Mouse (Mus musculus) inflammation-experienced regulatory T-cells, adult 6 months (primary cell): Measurements from ENCODE around the gene Zfyve28. TPM values are rescaled to one million over a fixed set of nuclear protein-coding genes. Genes with fewer than 3 reads are reported as not detected.

ENCODE experiments used
- ATAC-seq: one replicate; pipeline ENCODE4 v1.8.0; 2017
- polyA plus RNA-seq, 3 experiments: library from polyadenylated mRNA; unstranded; fragments of 100-300 nt; shearing (Covaris generic); gene quantifications; one replicate each; pipeline ENCODE4 v1.2.1; 2017

Zfyve28 gene
- polyA plus RNA-seq, 3 experiments from 2014 or later, result 1.5 to 5.6 (median 4.6) TPM

DNA sequence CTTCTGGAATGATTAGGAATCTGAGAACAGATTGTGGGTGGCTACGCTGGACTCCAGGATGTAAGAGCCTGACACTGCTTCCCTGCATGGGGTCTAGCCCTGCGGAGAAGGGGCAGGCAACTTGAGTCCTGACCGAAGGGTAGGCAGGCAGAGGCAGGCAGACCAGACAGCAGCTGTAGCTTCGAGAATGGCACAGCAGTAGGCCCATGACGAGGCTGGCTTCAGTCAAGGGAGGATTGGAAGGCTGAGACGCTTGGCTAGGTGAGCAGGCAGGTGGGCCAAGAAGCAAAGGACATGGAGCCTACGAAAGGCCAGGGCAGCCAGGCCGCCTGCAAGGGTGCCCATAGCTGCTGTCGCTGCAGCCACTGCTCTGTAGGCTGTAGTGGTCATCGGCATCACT, 111.6 kb downstream of the Zfyve28 start:
- ATAC-seq, result no peak

DNA sequence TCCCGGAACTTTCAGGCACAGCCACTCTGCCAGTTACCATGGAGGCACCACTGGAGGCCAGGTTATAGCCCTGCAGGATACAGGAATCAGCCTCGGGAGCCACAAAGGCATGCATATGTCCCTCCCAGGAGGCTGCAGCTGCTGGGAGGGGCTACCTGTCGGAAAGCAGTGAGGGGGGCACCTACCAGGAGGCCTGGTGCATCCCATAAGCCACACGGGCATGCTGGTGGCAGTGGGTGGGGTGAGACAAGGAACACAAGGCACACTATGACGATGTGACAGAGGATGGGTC, 112.9 kb downstream of the Zfyve28 start:
- ATAC-seq, result no peak

DNA sequence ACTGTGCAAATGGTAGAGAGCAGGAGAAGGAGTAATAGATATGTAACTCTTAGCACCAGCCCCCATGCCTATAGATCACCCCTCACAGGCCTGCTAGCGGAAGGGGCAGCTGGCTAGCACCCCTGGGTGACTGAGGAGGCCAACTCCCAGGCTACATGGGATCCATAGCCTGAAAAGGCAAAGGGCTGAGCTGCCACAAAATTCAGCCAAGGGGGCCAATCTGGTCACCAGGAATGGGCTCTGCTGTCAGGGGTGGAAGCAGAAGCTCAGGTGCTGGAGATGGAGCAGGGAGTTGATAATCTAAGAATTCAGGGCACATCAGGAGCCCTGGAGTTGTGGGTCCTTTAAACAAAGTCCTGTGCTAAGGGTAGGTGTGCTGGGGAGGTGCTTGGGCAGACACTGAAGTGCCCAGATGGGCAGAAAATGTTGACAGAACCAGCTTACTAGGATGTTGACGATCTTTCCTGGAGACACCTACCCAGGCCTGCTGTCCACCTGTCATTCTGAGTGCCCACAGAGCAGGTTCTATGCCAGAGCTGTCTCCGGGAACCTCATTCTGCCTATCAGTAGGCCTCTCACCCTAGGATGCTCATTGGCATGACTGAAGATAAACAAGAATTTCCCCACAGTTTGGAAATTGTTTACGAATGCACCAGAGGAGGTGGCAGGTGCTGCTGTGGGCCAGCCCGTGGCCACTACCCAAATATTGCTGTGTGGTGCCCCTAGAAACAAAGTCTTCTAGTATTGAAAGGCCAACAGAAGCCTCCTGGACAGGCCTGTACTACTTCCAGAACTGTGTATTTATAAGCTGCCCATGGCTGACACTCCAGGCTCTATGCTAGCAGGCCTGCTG, 113.5 kb downstream of the Zfyve28 start:
- no peak for ATAC-seq

DNA sequence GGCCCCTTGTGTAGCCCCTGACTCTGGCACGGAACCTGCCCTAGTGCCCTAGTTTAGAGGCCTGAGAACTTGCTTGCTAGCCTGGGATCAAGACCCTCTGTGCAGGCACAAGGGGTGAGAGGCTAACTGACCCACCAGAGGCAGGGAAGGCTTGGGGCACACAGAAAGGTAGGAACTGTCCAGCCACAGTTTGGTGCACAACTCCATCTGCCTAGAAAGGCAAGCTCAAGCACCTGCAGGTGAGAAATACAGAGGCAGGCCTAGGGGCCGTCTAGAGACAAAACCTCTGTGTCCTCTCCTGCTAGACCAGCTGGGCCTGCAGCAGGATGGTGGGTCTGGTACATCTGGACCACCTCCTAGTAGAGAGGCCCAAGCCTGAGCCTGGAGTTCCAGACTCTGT, 114.2 kb downstream of the Zfyve28 start:
- ATAC-seq, result no peak

DNA sequence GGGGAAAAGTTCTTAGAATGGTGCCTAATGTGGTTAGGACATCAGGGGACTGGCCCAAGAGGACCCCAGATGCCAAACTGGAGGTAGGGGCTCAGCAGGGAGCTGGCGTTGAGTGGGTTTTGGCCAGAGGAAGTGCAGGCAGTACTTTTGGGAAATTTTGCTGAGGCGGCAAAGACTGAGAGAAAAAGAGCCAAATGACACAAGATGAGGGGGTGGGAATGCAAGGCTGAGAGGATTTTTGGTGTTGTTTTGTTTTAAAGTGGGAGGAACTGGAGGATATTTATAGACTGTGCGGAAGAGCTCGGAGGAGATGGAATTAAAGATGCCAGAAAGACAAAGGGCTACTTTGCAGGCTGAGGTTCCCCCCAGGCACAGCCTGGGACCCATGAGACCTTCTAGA, 117.5 kb downstream of the Zfyve28 start:
- ATAC-seq, result no peak

DNA sequence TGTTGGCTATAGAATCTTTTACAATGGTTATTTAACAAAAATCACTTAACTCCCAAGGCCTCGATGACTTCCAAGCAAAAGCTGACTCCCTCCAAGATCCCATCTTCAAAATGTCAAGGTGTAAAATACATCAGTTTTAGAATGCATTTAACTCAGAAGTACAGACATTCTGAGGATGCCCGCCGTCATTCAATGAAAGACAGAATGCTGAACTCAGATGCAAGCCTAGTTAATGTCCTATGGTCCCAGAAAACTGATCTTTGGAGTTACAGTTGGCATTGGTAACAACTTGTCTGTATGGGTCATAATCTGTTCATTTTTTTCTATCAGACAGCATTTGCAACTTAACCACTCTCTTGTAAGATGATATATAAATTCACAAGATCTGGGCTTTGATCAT, 118.3 kb downstream of the Zfyve28 start:
- no peak for ATAC-seq

DNA sequence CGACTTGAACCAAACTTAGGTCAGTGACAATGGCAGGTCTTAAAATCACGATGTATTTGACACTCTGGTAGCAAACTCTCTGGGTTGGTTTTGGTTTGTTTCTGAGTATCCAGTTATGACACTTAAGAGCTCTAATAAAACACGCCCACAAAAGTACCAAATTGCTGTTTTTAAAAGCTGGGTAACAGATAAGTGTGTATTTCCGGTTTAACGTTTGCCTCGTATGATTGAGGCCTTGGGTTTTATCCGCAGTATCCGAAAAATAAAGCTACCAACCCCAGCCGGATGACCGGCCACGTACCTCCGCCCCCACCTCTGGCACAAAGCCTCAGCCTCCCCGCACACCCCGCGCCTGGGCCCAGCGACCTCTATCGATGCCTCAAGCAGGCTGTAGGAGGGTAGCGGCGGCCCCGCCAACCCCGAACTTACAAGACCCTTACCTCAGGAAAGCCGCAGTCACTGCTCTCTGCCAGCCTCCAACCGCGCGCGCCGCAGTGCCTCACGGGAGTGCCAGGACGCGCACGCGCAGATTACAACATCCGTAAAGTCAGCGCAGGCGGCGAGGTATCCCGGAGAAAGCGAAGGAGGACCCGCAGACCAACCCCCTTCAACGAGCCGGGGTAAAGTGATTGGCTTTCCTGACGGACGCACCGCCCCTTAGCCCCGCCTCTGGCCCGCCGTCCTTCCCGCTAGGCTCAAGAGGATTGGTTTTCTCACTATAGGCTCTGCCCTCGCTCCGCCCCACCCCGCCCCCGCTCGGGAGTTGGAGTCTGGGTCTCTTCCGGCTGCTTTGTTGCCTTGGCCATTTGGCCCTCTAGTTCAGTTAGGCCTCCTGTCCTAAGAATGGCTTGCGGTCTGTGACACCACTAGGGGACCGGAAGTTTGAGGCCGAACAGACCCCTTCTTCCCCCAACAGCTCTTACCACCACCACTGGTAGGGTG, 119.0 kb downstream of the Zfyve28 start, which contains the start of the genes Poln and Haus3:
Poln (minus strand) TSS at position 499 of the 942 bp plus-strand sequence.
Haus3 (minus strand) TSS at position 578 of the 942 bp plus-strand sequence.
- ATAC-seq, result peak; percentile 93

DNA sequence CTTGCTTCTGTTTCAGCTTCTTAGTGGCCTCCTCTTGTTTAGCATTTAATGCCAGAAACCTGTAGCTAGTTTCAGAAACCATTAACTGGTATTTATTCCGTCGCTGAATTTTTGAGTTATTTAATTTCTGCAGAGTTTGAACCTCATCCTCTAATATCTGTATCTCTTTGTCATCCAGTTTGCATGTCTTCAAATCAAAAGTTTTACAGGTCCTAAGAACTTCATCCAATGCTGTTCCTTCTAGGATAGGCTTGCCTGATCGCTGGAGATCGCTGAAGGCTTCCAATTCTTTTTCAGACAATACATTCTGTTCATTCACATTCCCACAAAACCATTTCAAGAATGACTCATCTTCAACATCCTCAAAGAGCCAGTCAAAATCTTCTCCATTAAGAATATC, 120.4 kb downstream of the Zfyve28 start:
- no peak for ATAC-seq

DNA sequence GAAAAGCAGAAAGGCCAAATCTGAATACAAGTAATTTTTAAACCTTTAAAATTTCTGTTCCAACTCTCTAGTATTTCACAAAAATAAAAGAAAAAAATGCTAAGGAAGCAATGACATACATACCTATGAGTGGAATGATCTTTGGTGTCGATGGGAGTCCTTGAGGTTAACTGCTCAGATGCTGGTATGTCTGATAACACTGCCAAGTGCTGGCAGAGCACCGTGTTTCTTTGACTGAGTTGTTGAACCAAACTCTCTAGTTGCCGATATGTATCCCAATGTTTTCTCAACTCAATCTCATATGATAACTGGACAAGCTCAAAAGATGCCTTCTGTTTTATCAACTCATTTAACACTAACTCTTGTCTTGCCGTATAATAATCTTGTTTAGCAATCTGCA, 122.5 kb downstream of the Zfyve28 start:
- no peak for ATAC-seq

DNA sequence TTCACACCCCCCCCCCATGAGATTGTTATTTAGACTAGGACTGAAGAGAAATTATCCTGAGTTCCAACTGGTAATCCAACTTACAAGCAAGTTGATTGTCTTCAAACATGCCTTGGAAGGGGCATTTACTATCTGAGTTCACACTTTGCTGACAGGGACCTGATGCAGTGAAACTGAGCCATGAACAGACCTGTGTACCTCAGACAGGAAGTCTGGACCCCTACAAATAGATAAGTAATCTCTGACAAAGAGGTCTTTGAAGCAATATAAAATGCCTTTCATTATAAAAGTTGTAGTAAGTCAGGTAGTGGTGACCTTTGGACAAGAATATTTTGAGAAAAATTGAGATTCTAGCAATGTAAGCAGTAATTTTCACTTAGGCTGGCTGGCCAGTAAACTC, 139.8 kb downstream of the Zfyve28 start:
- ATAC-seq, result no peak

DNA sequence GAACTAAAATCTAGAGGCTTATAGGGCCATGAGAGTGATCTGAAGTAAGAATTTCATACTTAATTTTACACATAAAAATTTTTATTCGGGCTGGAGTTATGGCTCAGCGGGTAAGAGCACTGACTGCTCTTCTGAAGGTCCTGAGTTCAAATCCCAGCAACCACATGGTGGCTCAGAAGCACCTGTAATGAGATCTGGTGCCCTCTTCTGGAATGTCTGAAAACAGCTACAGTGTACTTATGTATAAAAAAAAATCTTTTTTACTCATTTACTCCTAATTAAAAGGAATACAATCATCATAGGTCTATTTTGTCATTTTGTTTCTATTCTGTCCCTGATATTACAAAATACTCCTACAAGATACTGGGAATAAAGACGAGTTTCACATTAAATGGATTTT, 140.7 kb downstream of the Zfyve28 start:
- ATAC-seq, result no peak

Other genes with a start within 250 kb of the Zfyve28 start
- 1 to 10 TPM in 2 of 3 experiments, under 1 TPM in 1; 0.47 to 5.8 (median 1.5) TPM for gene Poln, start 119.0 kb downstream of the Zfyve28 start, polyA plus RNA-seq
- gene Haus3, start 118.9 kb downstream of the Zfyve28 start, polyA plus RNA-seq, result 10 to 100 TPM; 87.3 to 95.6 (median 90.8) TPM
- 100 to 1,000 TPM in 2 of 3 experiments, 10 to 100 TPM in 1; 94.4 to 152 (median 117) TPM for gene Mxd4, start 100.7 kb downstream of the Zfyve28 start, polyA plus RNA-seq
- not detected for gene Cfap99, start 151 bp upstream of the Zfyve28 start, polyA plus RNA-seq
- 100 to 1,000 TPM; 104 to 122 (median 113) TPM for gene Rnf4, start 47.8 kb upstream of the Zfyve28 start, polyA plus RNA-seq
- gene Fam193a, start 81.5 kb upstream of the Zfyve28 start, polyA plus RNA-seq, result 10 to 100 TPM; 10.8 to 19.8 (median 14.9) TPM
- 10 to 100 TPM; 19.0 to 32.4 (median 27.2) TPM for gene Tnip2, start 225.5 kb upstream of the Zfyve28 start, polyA plus RNA-seq
- 10 to 100 TPM in 2 of 3 experiments, 1 to 10 TPM in 1; 4.0 to 15.0 (median 10.2) TPM for gene Sh3bp2, start 237.4 kb upstream of the Zfyve28 start, polyA plus RNA-seq